Mouse (Mus musculus): ENCODE measurements at regions not wholly inside any gene's neighbourhood (a gene's known extent, or its start where the extent isn't known, plus 50 kb on each side); places are given as distances from the start of the nearest gene placed in this dataset.
A peak's percentile ranks its signal among the peaks of the same experiment; 100 is the strongest.

DNA sequence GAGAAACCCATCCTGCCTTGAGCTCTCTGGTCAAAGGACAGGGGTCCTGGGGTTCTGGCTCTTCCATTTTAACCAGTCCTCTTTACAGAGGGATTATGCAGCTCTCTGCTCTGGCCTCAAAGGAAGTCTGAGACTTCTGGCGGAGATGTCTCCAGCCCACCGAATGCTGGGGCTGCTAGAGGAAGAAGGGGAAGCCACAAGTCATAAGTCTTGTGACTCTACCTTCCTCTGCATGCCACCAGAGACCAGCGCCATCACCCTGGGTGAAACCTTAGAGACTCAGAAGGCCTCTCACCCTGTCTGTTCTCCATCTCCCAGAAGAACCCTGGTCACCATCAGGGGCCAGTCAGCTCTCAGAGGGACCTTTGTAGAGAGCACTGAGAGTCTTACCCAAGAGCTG, 246.4 kb upstream of the Sulf2 start:
- no peak for DNase-seq (ENCODE audit: low spot score)

GRCm38 (mm10) chr2:166400304-166400703, 244.8 kb upstream of the Sulf2 start:
- DNase-seq (ENCODE audit: low spot score): no peak

GRCm38 (mm10) chr2:166399140-166399830, 243.8 kb upstream of the Sulf2 start:
- peak; percentile 43 for DNase-seq (ENCODE audit: low spot score)

GRCm38 (mm10) chr2:166398774-166399139, 243.3 kb upstream of the Sulf2 start:
- DNase-seq (ENCODE audit: low spot score): no peak

DNA sequence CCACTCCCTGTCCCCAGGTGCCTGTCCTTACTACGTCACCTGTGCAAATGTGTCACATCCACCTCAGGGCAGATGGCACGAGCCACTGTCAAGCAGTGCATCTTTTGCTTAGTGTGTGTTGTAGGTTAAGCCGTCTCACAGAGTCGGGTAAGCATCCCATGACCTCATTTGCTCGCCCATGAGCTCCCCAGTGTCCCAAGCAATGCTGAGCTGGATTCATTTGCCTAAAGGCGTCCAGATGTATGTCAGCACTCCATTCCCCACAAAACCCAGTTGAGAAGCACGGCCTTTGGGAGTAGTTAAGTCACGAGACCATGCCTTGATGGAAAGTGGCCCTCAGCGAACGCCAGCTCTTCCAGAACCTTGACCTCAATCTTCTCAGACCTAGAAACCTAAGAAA, 242.7 kb upstream of the Sulf2 start:
- DNase-seq (ENCODE audit: low spot score): no peak

GRCm38 (mm10) chr2:166394666-166395065, 239.2 kb upstream of the Sulf2 start:
- no peak for DNase-seq (ENCODE audit: low spot score)

DNA sequence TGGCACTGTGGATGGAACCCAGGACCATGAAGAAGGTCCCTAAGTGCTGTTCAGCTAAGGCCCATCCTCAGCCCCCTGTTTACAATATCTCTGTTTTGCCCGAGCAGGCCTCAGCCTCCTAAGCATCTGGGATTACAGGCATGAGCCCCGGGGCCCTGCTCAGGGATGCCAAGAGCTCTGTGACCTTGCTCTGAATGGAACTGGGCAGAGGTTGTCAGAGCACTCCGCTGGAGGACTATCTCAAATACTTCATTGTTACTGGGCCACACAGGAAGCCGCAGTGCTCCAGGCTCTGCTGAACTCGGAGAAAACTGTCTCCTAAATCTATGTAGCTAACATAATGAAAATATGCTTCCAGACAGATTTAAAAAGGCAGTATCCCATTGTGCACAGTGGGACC, 235.7 kb upstream of the Sulf2 start:
- no peak for DNase-seq (ENCODE audit: low spot score)

DNA sequence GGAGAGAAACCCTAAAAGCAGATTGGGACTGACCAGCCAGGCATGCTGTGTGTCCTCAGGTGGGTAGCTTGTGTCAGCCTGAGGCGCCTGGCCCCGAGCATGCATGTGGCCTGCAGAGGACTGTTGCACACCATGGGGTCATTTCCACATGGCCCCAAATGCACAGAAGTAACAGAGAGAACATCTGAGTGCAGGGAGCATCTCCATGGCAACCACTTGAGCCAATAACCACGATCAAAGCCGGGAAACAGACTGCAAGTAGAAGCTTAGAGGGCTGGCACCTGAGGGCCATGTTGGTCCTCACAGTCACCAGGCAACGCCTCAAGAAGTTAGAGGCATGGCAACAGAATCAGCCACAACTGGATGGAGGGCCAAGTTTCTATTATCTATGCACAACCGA, 232.6 kb upstream of the Sulf2 start:
- DNase-seq (ENCODE audit: low spot score): no peak

GRCm38 (mm10) chr2:166386817-166387216, 231.4 kb upstream of the Sulf2 start:
- DNase-seq (ENCODE audit: low spot score): no peak

GRCm38 (mm10) chr2:166384583-166384982, 229.1 kb upstream of the Sulf2 start:
- DNase-seq (ENCODE audit: low spot score): no peak

DNA sequence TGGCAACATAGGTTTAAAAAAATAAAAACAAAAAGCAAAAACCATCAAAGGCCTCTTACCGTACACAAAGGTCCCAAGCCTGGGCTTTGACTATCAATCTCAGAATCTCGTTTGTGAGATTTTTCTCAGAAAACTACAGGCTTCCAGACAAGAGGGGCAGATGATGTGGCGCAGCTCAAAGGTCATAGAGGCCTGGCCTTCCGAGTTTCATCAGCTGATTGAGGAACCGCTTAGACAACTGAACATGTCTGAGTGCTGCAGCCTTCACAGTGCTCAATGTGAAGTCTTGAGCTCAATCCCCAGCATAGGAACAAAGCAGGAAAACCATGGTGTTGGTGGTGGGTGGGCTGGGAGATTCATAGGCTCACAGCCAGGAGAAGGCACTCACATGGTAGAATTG, 227.9 kb upstream of the Sulf2 start:
- no peak for DNase-seq (ENCODE audit: low spot score)

DNA sequence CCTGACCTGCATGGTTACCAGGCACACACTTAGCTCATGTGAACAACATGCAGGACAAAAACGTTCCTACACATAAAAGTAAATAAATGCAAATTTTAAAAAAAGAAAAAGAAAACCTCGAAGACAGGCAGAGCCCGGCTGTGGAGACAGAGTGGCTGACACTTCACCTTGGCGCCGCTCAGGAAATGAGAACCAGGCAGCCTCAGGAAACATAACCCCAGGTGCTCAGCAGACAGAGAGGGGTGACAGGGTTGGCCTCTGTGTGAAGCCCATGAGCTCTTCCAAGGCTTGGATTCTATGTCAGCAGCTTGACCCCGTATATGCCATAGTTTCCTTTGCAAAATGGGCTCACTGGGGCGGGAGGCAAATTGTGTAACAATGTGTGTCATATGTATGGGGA, 226.7 kb upstream of the Sulf2 start:
- DNase-seq (ENCODE audit: low spot score): no peak

GRCm38 (mm10) chr2:166380854-166381253, 225.4 kb upstream of the Sulf2 start:
- no peak for DNase-seq (ENCODE audit: low spot score)

DNA sequence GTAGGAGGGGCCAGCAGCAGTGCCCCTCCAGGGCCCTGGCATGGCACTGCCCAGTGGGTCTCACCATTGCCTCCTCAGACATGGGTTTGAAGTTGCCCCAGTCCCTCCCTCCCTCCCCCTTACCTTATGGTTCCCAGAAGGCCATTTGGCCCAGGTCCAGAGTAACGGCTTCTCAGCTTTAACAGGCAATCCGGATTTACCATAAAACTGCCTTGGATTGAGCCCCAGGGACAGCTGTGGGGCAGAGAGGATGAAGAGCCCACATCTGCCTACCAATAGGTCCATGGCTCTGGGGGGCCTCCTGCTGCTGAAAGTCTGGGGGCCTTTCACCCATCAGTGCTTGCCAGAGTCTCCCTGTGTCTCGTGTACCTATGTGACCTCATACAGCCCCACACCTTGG, 222.9 kb upstream of the Sulf2 start:
- DNase-seq (ENCODE audit: low spot score): no peak

GRCm38 (mm10) chr2:166377329-166377728, 221.9 kb upstream of the Sulf2 start:
- no peak for DNase-seq (ENCODE audit: low spot score)

- no peak for DNase-seq (ENCODE audit: low spot score)
These were observed 220.2 kb upstream of the Sulf2 start for GRCm38 (mm10) chr2:166375639-166376038.

GRCm38 (mm10) chr2:166370776-166371175, 215.3 kb upstream of the Sulf2 start:
- no peak for DNase-seq (ENCODE audit: low spot score)

DNA sequence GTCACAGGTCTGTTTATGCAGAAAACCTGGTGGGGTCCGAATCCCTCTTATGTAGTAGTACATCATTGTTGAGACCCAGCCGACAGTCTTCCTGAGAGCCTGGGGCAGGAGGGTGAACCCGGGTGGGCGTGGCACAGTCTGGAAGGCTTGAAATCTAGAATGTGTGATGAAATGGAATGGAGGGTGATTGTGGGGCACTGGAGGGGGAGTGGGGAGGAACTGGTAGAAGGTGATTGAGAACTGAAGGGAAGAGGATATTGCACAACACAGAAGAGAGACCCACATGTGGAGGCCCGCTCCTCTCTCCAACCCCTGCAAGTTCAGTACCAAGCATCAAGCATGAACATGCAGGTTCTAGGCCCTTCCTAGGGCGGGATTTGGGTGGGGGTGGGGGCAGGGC, 206.2 kb upstream of the Sulf2 start:
- no peak for DNase-seq (ENCODE audit: low spot score)

GRCm38 (mm10) chr2:166360786-166361185, 205.3 kb upstream of the Sulf2 start:
- no peak for DNase-seq (ENCODE audit: low spot score)

DNA sequence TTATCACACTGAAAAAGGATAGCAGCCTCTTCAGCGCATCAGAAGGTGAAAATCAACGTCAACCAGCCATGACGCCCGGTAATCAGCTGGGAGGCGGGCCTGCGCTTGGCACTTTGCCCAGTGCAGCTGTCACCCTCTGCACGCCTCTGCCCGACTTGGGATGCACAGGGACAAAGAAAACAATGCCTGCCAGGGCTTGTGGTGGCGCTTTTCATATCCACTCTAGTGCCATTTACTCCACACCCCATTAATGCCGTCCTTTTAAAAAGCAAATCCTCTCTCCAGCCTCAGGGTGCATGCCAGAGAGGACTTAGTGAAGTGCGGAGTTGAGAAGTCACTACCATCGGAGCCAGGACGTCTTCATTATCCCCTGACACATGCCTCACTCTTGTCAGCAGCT, 204.5 kb upstream of the Sulf2 start:
- DNase-seq (ENCODE audit: low spot score): peak; percentile 42

GRCm38 (mm10) chr2:166357824-166358223, 202.4 kb upstream of the Sulf2 start:
- DNase-seq (ENCODE audit: low spot score): no peak

DNA sequence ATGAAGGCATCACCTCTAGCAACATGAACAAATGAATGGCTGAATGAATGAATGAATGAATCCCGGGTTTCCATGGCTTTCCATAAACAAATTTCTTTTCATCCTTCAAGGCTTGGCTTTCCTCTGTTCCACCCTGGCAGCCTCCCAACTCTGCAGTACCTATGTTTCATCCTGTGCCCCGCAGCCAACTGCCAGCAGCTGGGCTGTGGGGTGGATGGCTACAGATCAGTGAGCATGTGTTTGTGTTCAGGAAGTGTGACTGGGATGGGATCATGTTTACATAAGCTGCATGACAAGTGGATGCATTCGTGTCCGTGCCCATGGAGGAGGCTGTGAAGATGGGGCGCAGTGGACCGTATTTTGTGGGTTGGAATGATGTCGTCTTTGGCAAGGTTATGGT, 200.5 kb upstream of the Sulf2 start:
- DNase-seq (ENCODE audit: low spot score): no peak

DNA sequence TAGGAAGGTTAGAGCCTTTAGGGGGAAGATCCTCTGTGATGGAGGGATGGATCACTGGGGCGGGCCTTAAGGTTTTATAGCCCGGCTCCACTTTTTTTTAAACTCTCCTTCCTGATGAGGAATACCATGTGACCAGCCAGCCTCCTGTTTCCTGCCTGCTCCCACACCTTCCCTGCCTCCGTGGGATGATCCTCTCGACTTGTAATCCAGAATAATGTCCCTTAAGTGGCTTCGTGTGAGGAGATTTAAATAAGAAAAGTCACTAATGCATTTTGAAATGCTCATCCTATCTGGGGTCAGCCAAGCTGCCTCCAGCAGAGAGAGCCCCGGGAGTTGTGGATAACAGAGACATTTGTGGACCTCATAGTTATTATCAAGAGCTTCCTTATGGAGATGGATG, 200.0 kb upstream of the Sulf2 start:
- no peak for DNase-seq (ENCODE audit: low spot score)

- DNase-seq (ENCODE audit: low spot score): no peak
These were observed 198.9 kb upstream of the Sulf2 start for GRCm38 (mm10) chr2:166354391-166354790.

Data from ovary, postnatal 36 days (tissue).